Mouse (Mus musculus): ENCODE data around the gene 1700056E22Rik.

- TF ChIP-seq E2F4 (IDR thresholded peaks at IDR 0.05; ENCODE audit: insufficient read depth) (no peak), POLR2A (IDR thresholded peaks at IDR 0.05; ENCODE audit: insufficient read length, low read depth) (no peak), MYOD1 (IDR thresholded peaks at IDR 0.05; ENCODE audit: control insufficient read depth in 1 of 3, insufficient read length in 2 of 3, low read depth in 2 of 3) (no peak), POLR2AphosphoS2 (IDR thresholded peaks at IDR 0.05; ENCODE audit: insufficient read length, low read depth) (no peak), MYOG (IDR thresholded peaks at IDR 0.05; ENCODE audit: control insufficient read depth in 1 of 3, insufficient read depth in 1 of 3, insufficient read length in 2 of 3, low read depth in 2 of 3) (no peak)
Measured at GRCm38 (mm10) chr1:184076065-184076464, 42.0 kb upstream of the 1700056E22Rik start.
